Mouse (Mus musculus) Muller cell, postnatal 12 days (primary cell): Measurements from ENCODE around the gene Olfr1246.
"Not testable (repeated sequence)": the region's sequence is repeated elsewhere in the genome, so short reads cannot be mapped to it uniquely, and the experiment has no call there.

Source experiments
- DNase-seq: peaks from one replicate; pipeline ENCODE4 v3.0.0-alpha.2; 2015; ENCODE audit errors: inconsistent ontology term

The Olfr1246 gene

DNA sequence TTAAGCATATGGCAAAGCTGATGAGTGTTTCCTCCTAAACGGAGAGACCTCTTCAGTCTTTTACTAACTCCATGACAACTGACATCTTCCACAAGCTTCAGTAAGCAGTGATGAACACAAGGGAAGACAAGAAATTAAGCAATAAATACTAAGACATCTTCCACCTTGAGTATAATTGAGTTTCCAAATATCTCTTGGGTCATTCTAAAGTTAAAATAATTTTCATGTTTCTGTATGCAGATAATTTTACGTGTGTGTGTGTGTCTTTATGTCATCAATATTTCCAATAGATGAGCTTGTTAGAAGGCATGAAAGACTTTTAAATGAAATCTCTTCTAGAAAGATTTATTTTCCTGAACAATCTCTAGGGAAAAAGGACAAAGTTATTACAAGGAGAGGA lies at the start of gene Olfr1246:
Olfr1246 (minus strand) TSS at position 101 of the 400 bp plus-strand sequence.
- DNase-seq, result no peak

DNA sequence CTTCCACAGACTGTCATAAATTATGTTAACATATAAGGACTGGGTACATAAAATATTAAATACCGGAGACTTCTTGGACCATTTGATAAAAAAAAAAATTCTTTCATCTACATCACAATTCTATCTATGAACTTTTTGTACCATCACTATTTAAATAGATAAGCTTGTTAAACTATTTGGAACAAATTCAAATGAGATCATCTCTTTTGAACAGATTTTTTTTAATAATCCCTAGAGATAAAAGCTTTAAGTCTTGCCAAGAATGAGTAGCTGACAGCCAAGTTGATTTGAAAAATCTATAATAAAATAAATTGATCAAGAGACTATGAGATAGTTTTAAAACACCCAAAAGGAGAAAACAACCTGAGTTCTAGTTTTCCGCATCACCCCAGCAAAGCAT lies 41.9 kb upstream of the Olfr1246 start, which contains the start of gene Olfr1249:
Olfr1249 (minus strand) TSS at position 101 of the 400 bp plus-strand sequence.
- no peak for DNase-seq

DNA sequence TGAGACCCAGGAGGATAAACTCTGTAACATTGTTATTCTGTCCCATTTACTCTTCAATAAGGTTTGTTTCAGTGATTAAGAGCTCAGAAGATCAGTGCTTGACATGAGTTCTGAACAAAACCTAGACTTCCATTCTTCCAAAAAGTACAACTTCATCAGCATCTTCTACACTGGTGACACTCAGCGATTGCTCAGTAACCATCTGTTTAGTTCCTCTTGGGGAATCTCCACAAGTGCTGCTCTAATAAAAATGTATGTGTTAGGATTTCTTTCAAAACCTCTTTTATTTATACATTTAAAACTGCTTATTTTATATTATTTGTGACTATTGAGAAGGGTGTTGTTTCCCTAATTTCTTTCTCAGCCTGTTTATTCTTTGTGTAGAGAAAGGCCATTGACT lies 25.2 kb upstream of the Olfr1246 start, which contains the start of gene Olfr1248:
Olfr1248 (minus strand) TSS at position 101 of the 400 bp plus-strand sequence.
- not testable (repeated sequence) for DNase-seq

- no peak for DNase-seq
Measured at GRCm38 (mm10) chr2:89614030-89614429, 21.1 kb upstream of the Olfr1246 start, which contains the start of gene Olfr1247. Gene Olfr1247, minus strand, starts transcription at chr2:89614130.

DNA sequence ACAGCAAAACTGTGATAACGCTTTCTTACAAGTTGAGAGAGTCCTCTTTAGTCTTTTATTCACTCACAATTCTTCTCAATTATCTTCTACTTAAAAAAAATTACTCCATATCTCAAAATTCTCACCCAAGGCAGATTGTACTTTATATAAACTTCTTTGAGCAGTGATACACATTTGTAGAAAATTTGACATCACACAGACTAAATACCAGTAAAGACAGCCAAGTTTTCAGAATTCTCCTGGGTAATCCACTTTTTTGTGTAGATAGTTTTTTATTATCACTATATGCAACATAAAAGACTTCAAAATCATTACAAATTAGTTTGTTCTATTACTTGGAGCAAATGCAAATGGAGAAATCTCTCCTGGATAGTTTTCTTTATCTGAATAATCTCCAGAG lies 14.6 kb downstream of the Olfr1246 start, which contains the start of gene Olfr1245:
Olfr1245 (minus strand) TSS at position 101 of the 400 bp plus-strand sequence.
- DNase-seq, result no peak

- DNase-seq, result not testable (repeated sequence)
Measured at GRCm38 (mm10) chr2:89562706-89563105, 30.3 kb downstream of the Olfr1246 start.

DNA sequence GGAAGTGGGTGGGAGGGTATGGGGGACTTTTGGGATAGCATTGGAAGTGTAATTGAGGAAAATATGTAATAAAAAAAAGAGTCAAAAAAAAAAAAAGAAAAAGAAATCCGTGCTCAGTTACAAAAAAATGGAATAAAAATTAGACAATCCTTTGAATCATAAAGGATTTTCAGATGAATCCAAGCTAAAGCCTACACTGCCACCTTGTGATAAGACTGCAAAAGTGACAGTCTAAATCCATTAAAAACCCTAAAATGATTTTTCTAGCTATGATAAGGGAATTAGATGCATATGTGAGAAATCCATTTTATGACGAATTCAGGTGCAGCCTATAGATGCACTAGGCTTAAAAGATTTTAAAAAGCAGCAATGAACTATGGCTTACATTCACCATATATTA lies 48.4 kb downstream of the Olfr1246 start:
- DNase-seq, result no peak

DNA sequence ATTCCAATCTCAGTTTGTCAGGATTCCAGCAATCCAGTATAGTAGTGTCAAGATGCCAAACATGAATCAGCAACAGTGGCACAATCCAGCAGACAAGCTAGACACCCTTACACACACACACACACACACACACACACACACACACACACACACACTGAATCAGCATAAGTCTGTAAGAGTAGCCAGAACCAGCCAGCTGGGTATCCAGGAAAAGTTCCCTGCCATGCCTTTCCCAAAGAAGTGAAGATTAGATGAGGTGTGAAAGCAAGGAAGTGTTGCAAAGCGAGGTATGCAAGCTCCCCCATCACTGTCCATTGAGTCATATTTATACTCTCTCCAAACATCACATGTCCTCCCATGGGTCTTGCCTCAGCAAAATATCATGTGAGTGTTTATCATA lies 53.0 kb downstream of the Olfr1246 start:
- DNase-seq, result no peak
